Mouse (Mus musculus): ENCODE results near the gene Skida1. TPM values are rescaled to one million over a fixed set of nuclear protein-coding genes. Genes with fewer than 3 reads are reported as not detected.

Skida1 gene
- polyA plus RNA-seq, 1 experiment from 2014 or later = 10.3 TPM

- 27% methylated on average over 2 of the region's 2 CpGs for WGBS
- no peak overlapping the region for H3K4me3 ChIP-seq (replicated peaks)
- no peak overlapping the region for H3K9ac ChIP-seq
- no peaks in the 10 kb centered on the region for H3K36me3 ChIP-seq
- peak overlapping the region; percentile 100 for H3K27ac ChIP-seq
- peaks cover 40% of the 10 kb centered on the region for H3K4me1 ChIP-seq
- H3K4me2 ChIP-seq = peak overlapping the region; percentile 86
- no peaks in the 10 kb centered on the region for H3K9me3 ChIP-seq (replicated peaks)
- no peak for ATAC-seq (replicated peaks; ENCODE audit: low FRiP score)
- H3K27me3 ChIP-seq = no peaks in the 10 kb centered on the region
Observed at GRCm38 (mm10) chr2:18053951-18054530, 5.2 kb upstream of the Skida1 start.

- Histone ChIP-seq H3K4me3 (replicated peaks) (no peak overlapping the region), H3K36me3 (no peaks in the 10 kb centered on the region), H3K27me3 (no peaks in the 10 kb centered on the region), H3K4me2 (no peak overlapping the region), H3K27ac (0 out of 2 replicates have a peak overlapping the region, but pooled peaks have one; percentile 68), H3K4me1 (peaks cover 40% of the 10 kb centered on the region), H3K9ac (no peak overlapping the region), H3K9me3 (replicated peaks) (no peaks in the 10 kb centered on the region)
- WGBS = 79% methylated on average over 1 of the region's 1 CpGs
- no peak for ATAC-seq (replicated peaks; ENCODE audit: low FRiP score)
Observed at GRCm38 (mm10) chr2:18053243-18053950, 4.5 kb upstream of the Skida1 start.

- Histone ChIP-seq H3K4me3 (replicated peaks) (no peak overlapping the region), H3K9ac (no peak overlapping the region), H3K36me3 (no peaks in the 10 kb centered on the region), H3K9me3 (replicated peaks) (no peaks in the 10 kb centered on the region), H3K4me1 (peaks cover 40% of the 10 kb centered on the region), H3K27ac (no peak overlapping the region), H3K4me2 (no peak overlapping the region), H3K27me3 (no peaks in the 10 kb centered on the region)
- ATAC-seq (replicated peaks; ENCODE audit: low FRiP score) = no peak
- 66% methylated on average over 3 of the region's 3 CpGs for WGBS
Observed at GRCm38 (mm10) chr2:18052581-18052980, 3.7 kb upstream of the Skida1 start.

GRCm38 (mm10) chr2:18051831-18052170, 3.0 kb upstream of the Skida1 start:
- H3K9ac ChIP-seq = no peak overlapping the region
- H3K36me3 ChIP-seq = no peaks in the 10 kb centered on the region
- no peak for ATAC-seq (replicated peaks; ENCODE audit: low FRiP score)
- H3K4me3 ChIP-seq (replicated peaks) = no peak overlapping the region
- H3K27me3 ChIP-seq = no peaks in the 10 kb centered on the region
- no peak overlapping the region for H3K4me2 ChIP-seq
- peaks cover 40% of the 10 kb centered on the region for H3K4me1 ChIP-seq
- no peak overlapping the region for H3K27ac ChIP-seq
- WGBS = 89% methylated on average over 3 of the region's 3 CpGs
- no peaks in the 10 kb centered on the region for H3K9me3 ChIP-seq (replicated peaks)

- no peaks in the 10 kb centered on the region for H3K27me3 ChIP-seq
- H3K4me1 ChIP-seq = peaks cover 40% of the 10 kb centered on the region
- WGBS = 48% methylated on average over 11 of the region's 11 CpGs
- no peak overlapping the region for H3K4me3 ChIP-seq (replicated peaks)
- no peaks in the 10 kb centered on the region for H3K9me3 ChIP-seq (replicated peaks)
- ATAC-seq (replicated peaks; ENCODE audit: low FRiP score) = no peak
- H3K9ac ChIP-seq = 0 out of 2 replicates have a peak overlapping the region, but pooled peaks have one; percentile 23
- peak overlapping the region; percentile 77 for H3K4me2 ChIP-seq
- peak overlapping the region; percentile 99 for H3K27ac ChIP-seq
- H3K36me3 ChIP-seq = no peaks in the 10 kb centered on the region
Observed at GRCm38 (mm10) chr2:18051026-18051830, 2.4 kb upstream of the Skida1 start.

- Histone ChIP-seq H3K9ac (0 out of 2 replicates have a peak overlapping the region, but pooled peaks have one; percentile 23), H3K36me3 (no peaks in the 10 kb centered on the region), H3K27ac (peak overlapping the region; percentile 99), H3K4me2 (peak overlapping the region; percentile 77), H3K4me1 (peaks cover 40% of the 10 kb centered on the region), H3K27me3 (no peaks in the 10 kb centered on the region), H3K9me3 (replicated peaks) (no peaks in the 10 kb centered on the region), H3K4me3 (replicated peaks) (peak overlapping the region; percentile 17)
- ATAC-seq (replicated peaks; ENCODE audit: low FRiP score) = no peak
- 17% methylated on average over 10 of the region's 10 CpGs for WGBS
Observed at GRCm38 (mm10) chr2:18050541-18050985, 1.7 kb upstream of the Skida1 start.

- WGBS = 30% methylated on average over 2 of the region's 2 CpGs
- peaks cover 38% of the 10 kb centered on the region for H3K4me1 ChIP-seq
- H3K4me3 ChIP-seq (replicated peaks) = peak overlapping the region; percentile 77; the same call in 1 of the 2 replicates
- peak overlapping the region; percentile 99 for H3K27ac ChIP-seq
- peak overlapping the region; percentile 77 for H3K4me2 ChIP-seq
- no peaks in the 10 kb centered on the region for H3K9me3 ChIP-seq (replicated peaks)
- H3K36me3 ChIP-seq = no peaks in the 10 kb centered on the region
- 0 out of 2 replicates have a peak overlapping the region, but pooled peaks have one; percentile 21 for H3K9ac ChIP-seq
- H3K27me3 ChIP-seq = no peaks in the 10 kb centered on the region
- ATAC-seq (replicated peaks; ENCODE audit: low FRiP score) = no peak
Observed at GRCm38 (mm10) chr2:18050018-18050417, 1.2 kb upstream of the Skida1 start.

GRCm38 (mm10) chr2:18049279-18049821, 499 bp upstream of the Skida1 start:
- H3K9ac ChIP-seq = peak overlapping the region; percentile 21

GRCm38 (mm10) chr2:18047646-18048452, 1.0 kb downstream of the Skida1 start:
- H3K9ac ChIP-seq = peak overlapping the region; percentile 95
- no peaks in the 10 kb centered on the region for H3K27me3 ChIP-seq
- peak; percentile 85 for ATAC-seq (replicated peaks; ENCODE audit: low FRiP score)
- H3K27ac ChIP-seq = peak overlapping the region; percentile 99
- H3K4me3 ChIP-seq (replicated peaks) = peak overlapping the region; percentile 77
- no peaks in the 10 kb centered on the region for H3K9me3 ChIP-seq (replicated peaks)
- H3K4me1 ChIP-seq = peaks cover 34% of the 10 kb centered on the region
- no peaks in the 10 kb centered on the region for H3K36me3 ChIP-seq
- under 1% methylated on average over 70 of the region's 70 CpGs for WGBS
- peak overlapping the region; percentile 77 for H3K4me2 ChIP-seq

More at GRCm38 (mm10) chr2:18049279-18049821, 499 bp upstream of the Skida1 start:
- Histone ChIP-seq H3K4me3 (replicated peaks) (peak overlapping the region; percentile 77), H3K27ac (peak overlapping the region; percentile 99), H3K27me3 (no peaks in the 10 kb centered on the region), H3K4me2 (peak overlapping the region; percentile 77), H3K4me1 (peaks cover 36% of the 10 kb centered on the region), H3K9me3 (replicated peaks) (no peaks in the 10 kb centered on the region), H3K36me3 (no peaks in the 10 kb centered on the region)
- whole genome bisulfite sequencing = 11% methylated on average over 11 of the region's 11 CpGs
- peak; percentile 30; the same call in 1 of the 2 replicates for ATAC-seq (replicated peaks; ENCODE audit: low FRiP score)

GRCm38 (mm10) chr2:18046758-18047645, 1.8 kb downstream of the Skida1 start:
- H3K36me3 ChIP-seq = no peaks in the 10 kb centered on the region
- peaks cover 43% of the 10 kb centered on the region for H3K4me1 ChIP-seq
- WGBS = under 1% methylated on average over 64 of the region's 64 CpGs
- ATAC-seq (replicated peaks; ENCODE audit: low FRiP score) = peak; percentile 47
- H3K4me3 ChIP-seq (replicated peaks) = peak overlapping the region; percentile 77
- H3K27ac ChIP-seq = peak overlapping the region; percentile 99
- no peaks in the 10 kb centered on the region for H3K9me3 ChIP-seq (replicated peaks)
- peak overlapping the region; percentile 95 for H3K9ac ChIP-seq
- peak overlapping the region; percentile 77 for H3K4me2 ChIP-seq
- no peaks in the 10 kb centered on the region for H3K27me3 ChIP-seq
